12 mouse cellular contexts compared by ENCODE assay signal in genomic region chr3:9580952-9581798, GRCm38 (mm10). TPM values are rescaled to one million over a fixed set of nuclear protein-coding genes. Genes with fewer than 3 reads are reported as not detected.
A peak's percentile ranks its signal among the peaks of the same experiment; 100 is the strongest.
DNase-seq lines count a peak whose midpoint lies in the region; ATAC-seq and TF ChIP-seq lines count a peak whose summit lies in the region.
"Had no signal": no experiment of that assay in that cellular context is flagged by ENCODE, and none has a peak within 500 bp of the region (broad histone marks: within the 10 kb centered on the region; RNA-seq: fewer than 3 reads in every experiment).

No protein-coding gene starts in this region.

- H3K4me2 ChIP-seq in embryonic facial prominence, embryonic 14.5 days (ENCODE audit: low read depth, low read length): no peak overlapping the region
- peak overlapping the region; percentile 10 for H3K4me2 ChIP-seq in liver, postnatal 0 days (ENCODE audit: low read depth, low read length)

- H3K36me3 ChIP-seq in embryonic facial prominence, embryonic 14.5 days (ENCODE audit: control insufficient read depth, insufficient read depth, low read length): no peaks in the 10 kb centered on the region
- H3K36me3 ChIP-seq in embryonic facial prominence, embryonic 10.5 days (replicated peaks): no peaks in the 10 kb centered on the region
- no peaks in the 10 kb centered on the region for H3K36me3 ChIP-seq in liver, postnatal 0 days (replicated peaks; ENCODE audit: insufficient read depth, low read length)

- ATAC-seq in embryonic facial prominence, embryonic 14.5 days (ENCODE audit: low read depth): 0 out of 2 replicates have a peak, but pooled peaks have one; percentile 56
- ATAC-seq in liver, postnatal 0 days: peak; percentile 96
- ATAC-seq: forebrain, embryonic 16.5 days had no signal

- no peak overlapping the region for H3K27ac ChIP-seq in embryonic facial prominence, embryonic 14.5 days (replicated peaks; ENCODE audit: low read depth, low read length)
- no peak overlapping the region for H3K27ac ChIP-seq in embryonic facial prominence, embryonic 10.5 days (replicated peaks)
- peak overlapping the region; percentile 75 for H3K27ac ChIP-seq in liver, postnatal 0 days (ENCODE audit: low read depth)
- H3K27ac ChIP-seq: hindbrain, embryonic 10.5 days; layer of hippocampus, adult 2 months had no signal

- peak; percentile 73 for DNase-seq in embryonic facial prominence, embryonic 14.5 days (ENCODE audit: low spot score)
- no peak for DNase-seq in embryonic facial prominence, embryonic 10.5 days (ENCODE audit: low spot score)
- DNase-seq in spleen, adult 12 weeks (ENCODE audit: low spot score): peak; percentile 51
- no peak for DNase-seq in spleen, adult 18-20 months
- peak; percentile 50 for DNase-seq in liver, postnatal 0 days
- no peak for DNase-seq in cerebellum, adult 8-10 months
- DNase-seq in adrenal gland, postnatal 25 days: no peak
- DNase-seq in ovary, postnatal 10 days (ENCODE audit: low spot score): no peak
- DNase-seq: right cerebral cortex, postnatal 14 days had no signal

- WGBS in embryonic facial prominence, embryonic 14.5 days: 82% methylated on average over 14 of the region's 14 CpGs
- 95% methylated on average over 14 of the region's 14 CpGs for WGBS in embryonic facial prominence, embryonic 10.5 days
- 61% methylated on average over 14 of the region's 14 CpGs for WGBS in liver, postnatal 0 days (ENCODE audit: insufficient replicate concordance)

- no peak overlapping the region for H3K4me3 ChIP-seq in embryonic facial prominence, embryonic 14.5 days (ENCODE audit: low read depth, low read length)
- H3K4me3 ChIP-seq in embryonic facial prominence, embryonic 10.5 days: no peak overlapping the region
- no peak overlapping the region for H3K4me3 ChIP-seq in liver, postnatal 0 days (ENCODE audit: low read depth, low read length)
- H3K4me3 ChIP-seq: hindbrain, embryonic 10.5 days; layer of hippocampus, adult 2 months had no signal

- H3K9ac ChIP-seq in embryonic facial prominence, embryonic 14.5 days (ENCODE audit: low read depth, low read length): no peak overlapping the region
- peak overlapping the region; percentile 50 for H3K9ac ChIP-seq in liver, postnatal 0 days (replicated peaks)

- H3K4me1 ChIP-seq in embryonic facial prominence, embryonic 14.5 days (ENCODE audit: control insufficient read depth, insufficient read depth, low read length): peaks cover 3% of the 10 kb centered on the region; the same call in 1 of the 2 replicates
- H3K4me1 ChIP-seq in embryonic facial prominence, embryonic 10.5 days: peaks cover 31% of the 10 kb centered on the region
- H3K4me1 ChIP-seq in liver, postnatal 0 days (ENCODE audit: insufficient read depth): peaks cover 42% of the 10 kb centered on the region

- peak; percentile 95 for TF ChIP-seq EP300 in liver, postnatal 0 days (IDR thresholded peaks at IDR 0.05; ENCODE audit: low read depth)

- TF ChIP-seq CTCF in liver, postnatal 0 days (IDR thresholded peaks at IDR 0.05; ENCODE audit: low read depth): no peak

- H3K9me3 ChIP-seq in embryonic facial prominence, embryonic 14.5 days (ENCODE audit: control insufficient read depth, low read length): no peaks in the 10 kb centered on the region
- H3K9me3 ChIP-seq in embryonic facial prominence, embryonic 10.5 days: no peaks in the 10 kb centered on the region
- no peaks in the 10 kb centered on the region for H3K9me3 ChIP-seq in liver, postnatal 0 days (ENCODE audit: low read length)

- H3K27me3 ChIP-seq in embryonic facial prominence, embryonic 14.5 days (replicated peaks; ENCODE audit: control insufficient read depth, insufficient read depth, low read length): no peaks in the 10 kb centered on the region
- H3K27me3 ChIP-seq in embryonic facial prominence, embryonic 10.5 days (replicated peaks; ENCODE audit: low read depth, poor library complexity, severe bottlenecking): no peaks in the 10 kb centered on the region
- H3K27me3 ChIP-seq in liver, postnatal 0 days (ENCODE audit: insufficient read depth, low read length): no peaks in the 10 kb centered on the region

RNA-seq across cellular contexts. Expression of gene Zfp704, which starts 28.7 kb away (rescaled TPM):
- 11.7 and 11.9 TPM in 2 replicates for polyA plus RNA-seq in embryonic facial prominence, embryonic 14.5 days (2014; fragmentation: Nextera tagmentation; extraction: Ambion mirVana)
- polyA plus RNA-seq in embryonic facial prominence, embryonic 10.5 days (2016; fragmentation: Nextera tagmentation; extraction: Ambion mirVana): 7.4 and 7.7 TPM in 2 replicates
- 0.94 and 0.95 TPM in 2 replicates for polyA plus RNA-seq in liver, postnatal 0 days (2015; fragmentation: Nextera tagmentation; extraction: Ambion mirVana)
- total RNA-seq in adrenal gland, postnatal 25 days (2021): 13.6 and 18.7 TPM in 2 replicates

Comparison
In these comparisons a context has a peak if more than half of its experiments do, and no peak if none do; other contexts are left out.
1. DNase-seq: peak in embryonic facial prominence, embryonic 14.5 days (single experiment), spleen, adult 12 weeks (single experiment) and liver, postnatal 0 days (single experiment); none in embryonic facial prominence, embryonic 10.5 days (single experiment), spleen, adult 18-20 months (0 of 2), cerebellum, adult 8-10 months (single experiment), adrenal gland, postnatal 25 days (single experiment) and ovary, postnatal 10 days (single experiment).